Mouse (Mus musculus) bone marrow, adult 2 months (tissue): ENCODE measurements at regions not wholly inside any gene's neighbourhood (a gene's known extent, or its start where the extent isn't known, plus 50 kb on each side); places are given as distances from the start of the nearest gene placed in this dataset.

ENCODE experiments used
- CTCF ChIP-seq: fragments of 200-500 bp; IDR thresholded peaks from 2 replicates; pipeline ENCODE4 v1.5.1; 2011; ENCODE audit warnings: low read length, control low read depth; ENCODE audit not compliant: control insufficient read depth, insufficient read depth
- POLR2A ChIP-seq: fragments of 200-500 bp; IDR thresholded peaks from 2 replicates; pipeline ENCODE4 v1.6.1; 2011; ENCODE audit warnings: low read depth, mild to moderate bottlenecking, control low read depth, low read length, borderline replicate concordance; ENCODE audit not compliant: control insufficient read depth

DNA sequence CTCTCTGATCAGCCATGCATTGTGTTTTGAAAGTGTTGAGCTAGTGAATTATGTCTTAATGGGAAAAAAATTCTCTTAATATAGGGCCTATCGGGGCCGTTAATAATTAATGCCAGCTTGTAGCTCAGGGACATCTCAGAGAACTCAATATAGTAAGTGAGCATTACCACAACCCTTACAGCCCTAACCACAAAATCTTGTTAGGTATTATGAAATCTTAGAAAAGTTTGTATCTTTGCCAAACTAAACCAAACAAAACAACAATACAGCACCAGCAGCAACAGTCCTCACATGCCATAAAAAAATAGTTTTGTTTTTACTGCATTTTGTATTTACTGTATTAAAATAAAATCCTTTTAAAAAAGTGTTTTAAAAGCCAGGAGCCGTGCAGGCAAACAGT lies 277.8 kb downstream of the Etnk1 start:
- no peak for TF ChIP-seq CTCF
- TF ChIP-seq POLR2A: no peak
